Mouse (Mus musculus) midbrain, embryonic 12.5 days (tissue): ENCODE measurements around the gene Shc3. TPM values are rescaled to one million over a fixed set of nuclear protein-coding genes. Genes with fewer than 3 reads are reported as not detected.

Experiments used
- ATAC-seq: fragments of 200-750 bp; cut with Nextera tagmentation; 2 replicates; pipeline ENCODE4 v1.8.0; 2017; ENCODE audit warnings: low read depth, moderate TSS enrichment, moderate library complexity; ENCODE audit not compliant: low FRiP score
- H3K27ac ChIP-seq: fragments of 300-500 bp; sonication (generic); replicated peaks from 2 replicates; pipeline ENCODE4 v1.5.1; 2016; ENCODE audit warnings: mild to moderate bottlenecking
- H3K27me3 ChIP-seq: fragments of 300-500 bp; sonication (generic); 2 replicates; pipeline ENCODE4 v1.6.1; 2016; ENCODE audit warnings: mild to moderate bottlenecking
- H3K36me3 ChIP-seq: fragments of 300-500 bp; sonication (generic); 2 replicates; pipeline ENCODE4 v1.6.1; 2016
- H3K4me1 ChIP-seq: fragments of 300-500 bp; sonication (generic); 2 replicates; pipeline ENCODE4 v1.6.1; 2016
- H3K4me2 ChIP-seq: fragments of 300-500 bp; sonication (generic); replicated peaks from 2 replicates; pipeline ENCODE4 v1.6.1; 2016; ENCODE audit warnings: mild to moderate bottlenecking, moderate library complexity
- H3K4me3 ChIP-seq: fragments of 300-500 bp; sonication (generic); 2 replicates; pipeline ENCODE4 v1.5.1; 2016; ENCODE audit warnings: mild to moderate bottlenecking
- H3K9ac ChIP-seq: fragments of 300-500 bp; sonication (generic); replicated peaks from 2 replicates; pipeline ENCODE4 v1.6.1; 2016; ENCODE audit warnings: mild to moderate bottlenecking, moderate library complexity
- H3K9me3 ChIP-seq: fragments of 300-500 bp; sonication (generic); 2 replicates; pipeline ENCODE4 v1.6.1; 2016; ENCODE audit warnings: mild to moderate bottlenecking
- WGBS: fragments of 180-500 bp; shearing (Covaris S2); methylation state at CpG from one replicate; pipeline ENCODE4 v1.1.7; 2016; 5-methylcytosine and 5-hydroxymethylcytosine counted together
- polyA plus RNA-seq: library from polyadenylated mRNA; unstranded; fragments of >200 nt; fragmentation: Nextera tagmentation; extraction: Ambion mirVana; gene quantifications from 2 replicates; pipeline ENCODE4 v1.2.1, GENCODE M21; 2016

Gene Shc3
- polyA plus RNA-seq, 1 experiment from 2014 or later, result 7.9 TPM

DNA sequence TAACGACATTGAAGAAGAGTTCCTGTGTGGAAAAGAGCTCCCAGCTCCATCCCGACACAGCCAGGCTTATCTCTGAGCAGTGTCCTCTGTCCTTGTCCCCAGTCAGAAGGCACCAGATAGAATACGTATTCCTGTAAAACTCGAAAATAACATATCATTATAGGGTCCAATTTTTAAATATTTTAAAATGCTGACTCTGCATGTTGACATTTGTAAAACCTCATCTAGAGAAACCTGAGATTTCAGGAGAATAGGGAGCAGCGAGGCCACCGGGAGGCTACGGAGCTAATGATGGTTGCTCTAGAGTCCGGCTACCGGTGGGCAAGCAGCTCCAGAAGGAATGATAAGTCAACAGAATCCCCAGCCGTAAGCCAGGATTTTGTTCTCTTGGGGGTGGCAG is 92.2 kb downstream of the Shc3 start:
- ATAC-seq, result no peak
- Histone ChIP-seq H3K27ac (no peak overlapping the region), H3K9me3 (no peaks in the 10 kb centered on the region), H3K4me1 (no peaks in the 10 kb centered on the region), H3K36me3 (no peaks in the 10 kb centered on the region), H3K4me2 (no peak overlapping the region), H3K27me3 (no peaks in the 10 kb centered on the region), H3K4me3 (no peak overlapping the region), H3K9ac (no peak overlapping the region)
- WGBS, result 88% methylated on average over 10 of the region's 10 CpGs

DNA sequence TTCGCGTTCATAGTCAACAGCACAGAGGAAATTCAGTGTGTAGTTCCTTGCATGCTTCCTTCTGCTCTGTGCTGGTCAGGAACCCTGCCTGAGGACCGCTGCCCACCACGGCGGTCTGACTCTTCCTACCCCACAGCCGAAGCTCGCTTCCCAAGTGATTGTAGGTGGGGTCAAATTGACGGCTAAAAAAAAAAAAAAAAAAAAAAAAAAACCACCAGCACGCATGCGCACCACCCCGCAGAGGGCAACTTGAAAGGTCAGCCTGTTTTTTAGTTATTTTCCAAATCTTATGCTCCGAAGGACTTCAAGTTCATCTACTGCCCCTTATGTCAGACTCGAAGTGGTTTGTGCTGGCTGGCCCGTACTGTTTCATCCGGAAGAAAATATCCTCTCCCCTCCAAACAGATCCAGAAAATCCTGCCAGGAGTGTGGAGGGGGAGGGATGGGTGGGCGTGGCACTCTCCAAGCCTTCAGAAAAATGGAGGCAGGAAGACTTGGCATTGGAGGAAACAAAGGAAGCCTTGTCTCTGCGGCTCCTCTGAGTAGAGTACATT is 100.4 kb downstream of the Shc3 start:
- Histone ChIP-seq H3K9ac (no peak overlapping the region), H3K4me3 (no peak overlapping the region), H3K9me3 (no peaks in the 10 kb centered on the region), H3K27me3 (no peaks in the 10 kb centered on the region; the same call in 1 of the 2 replicates), H3K4me1 (no peaks in the 10 kb centered on the region), H3K36me3 (no peaks in the 10 kb centered on the region), H3K27ac (no peak overlapping the region), H3K4me2 (no peak overlapping the region)
- ATAC-seq, result no peak
- WGBS, result 75% methylated on average over 17 of the region's 17 CpGs

- Histone ChIP-seq H3K27ac (no peak overlapping the region), H3K4me1 (no peaks in the 10 kb centered on the region), H3K9ac (no peak overlapping the region), H3K4me3 (no peak overlapping the region), H3K9me3 (no peaks in the 10 kb centered on the region), H3K27me3 (no peaks in the 10 kb centered on the region; the same call in 1 of the 2 replicates), H3K4me2 (no peak overlapping the region), H3K36me3 (no peaks in the 10 kb centered on the region)
- no peak for ATAC-seq
- 77% methylated on average over 14 of the region's 14 CpGs for WGBS
Measured at GRCm38 (mm10) chr13:51466117-51466841, 102.9 kb downstream of the Shc3 start.

GRCm38 (mm10) chr13:51464294-51464693 is 104.9 kb downstream of the Shc3 start:
- Histone ChIP-seq H3K27ac (no peak overlapping the region), H3K4me3 (no peak overlapping the region), H3K9ac (no peak overlapping the region), H3K27me3 (no peaks in the 10 kb centered on the region), H3K4me2 (no peak overlapping the region), H3K9me3 (no peaks in the 10 kb centered on the region), H3K4me1 (no peaks in the 10 kb centered on the region), H3K36me3 (no peaks in the 10 kb centered on the region; the same call in 1 of the 2 replicates)
- 75% methylated on average over 4 of the region's 4 CpGs for WGBS
- ATAC-seq, result no peak

DNA sequence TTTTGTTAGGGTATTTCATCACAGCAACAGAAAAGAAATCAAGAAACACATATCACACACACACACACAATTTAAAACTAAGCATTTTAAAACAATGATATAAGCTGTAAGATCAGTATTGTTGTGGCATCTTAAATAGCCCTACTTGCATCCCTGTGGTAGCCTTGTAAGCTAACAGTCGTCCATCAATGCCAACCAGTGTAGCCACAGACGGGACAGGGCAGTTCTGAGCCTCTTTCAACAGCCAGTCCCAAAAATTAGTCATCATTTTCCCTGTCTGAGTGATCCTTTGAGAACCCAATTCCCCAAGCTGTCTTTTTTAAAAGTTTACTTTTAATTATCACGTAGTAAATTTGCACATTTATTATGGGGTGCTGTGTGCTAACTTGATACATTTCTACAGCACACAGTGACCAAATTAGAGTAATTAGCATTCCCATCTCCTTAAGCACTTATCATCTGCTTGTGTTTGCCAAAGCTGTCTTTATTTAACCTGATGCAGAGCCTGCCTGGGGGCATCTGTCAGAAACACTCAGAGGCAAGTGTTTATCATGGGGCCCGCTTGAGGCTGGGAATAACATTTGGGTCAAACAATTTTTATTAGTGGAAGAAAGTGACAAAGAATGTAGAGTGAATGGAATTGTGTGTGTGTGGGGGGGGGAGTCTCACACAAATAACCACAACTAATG is 112.9 kb downstream of the Shc3 start:
- Histone ChIP-seq H3K27ac (no peak overlapping the region), H3K9ac (no peak overlapping the region), H3K27me3 (no peaks in the 10 kb centered on the region), H3K4me1 (no peaks in the 10 kb centered on the region), H3K9me3 (no peaks in the 10 kb centered on the region), H3K36me3 (no peaks in the 10 kb centered on the region; the same call in 1 of the 2 replicates), H3K4me3 (no peak overlapping the region), H3K4me2 (no peak overlapping the region)
- WGBS, result 59% methylated on average over 4 of the region's 4 CpGs
- no peak for ATAC-seq

DNA sequence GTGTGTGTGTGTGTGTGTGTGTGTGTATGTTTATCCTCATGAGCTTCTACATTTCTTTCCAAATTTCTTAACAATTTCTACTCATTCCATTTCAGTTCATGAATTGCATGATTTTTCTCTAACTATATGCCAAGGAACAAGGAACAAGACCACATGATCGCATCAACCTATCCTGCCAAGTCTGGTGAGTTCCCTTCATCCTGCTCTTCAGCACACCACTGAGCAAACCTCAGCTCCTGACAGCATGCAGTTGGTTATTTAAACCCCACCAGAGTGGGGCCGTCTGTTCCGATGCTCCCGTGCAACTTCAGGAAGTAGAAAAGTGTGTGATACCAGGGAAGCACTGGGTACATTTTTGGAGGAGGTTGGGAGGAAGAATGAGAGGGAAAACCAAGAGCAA is 122.7 kb downstream of the Shc3 start:
- ATAC-seq, result no peak
- H3K4me1 ChIP-seq, result no peaks in the 10 kb centered on the region
- no peak overlapping the region for H3K4me2 ChIP-seq
- H3K27ac ChIP-seq, result no peak overlapping the region
- H3K9ac ChIP-seq, result no peak overlapping the region
- H3K4me3 ChIP-seq, result no peak overlapping the region
- 0 out of 2 replicates have a peak, but pooled peaks cover 6% of the 10 kb centered on the region for H3K36me3 ChIP-seq
- 78% methylated on average over 4 of the region's 4 CpGs for WGBS
- H3K27me3 ChIP-seq, result no peaks in the 10 kb centered on the region
- no peaks in the 10 kb centered on the region for H3K9me3 ChIP-seq

- Histone ChIP-seq H3K4me1 (no peaks in the 10 kb centered on the region), H3K27me3 (no peaks in the 10 kb centered on the region), H3K4me3 (no peak overlapping the region), H3K36me3 (peaks cover 6% of the 10 kb centered on the region; the same call in 1 of the 2 replicates), H3K9me3 (no peaks in the 10 kb centered on the region), H3K9ac (no peak overlapping the region), H3K4me2 (no peak overlapping the region), H3K27ac (no peak overlapping the region)
- 87% methylated on average over 8 of the region's 8 CpGs for WGBS
- ATAC-seq, result no peak
Measured at GRCm38 (mm10) chr13:51442922-51443321, 126.3 kb downstream of the Shc3 start.

DNA sequence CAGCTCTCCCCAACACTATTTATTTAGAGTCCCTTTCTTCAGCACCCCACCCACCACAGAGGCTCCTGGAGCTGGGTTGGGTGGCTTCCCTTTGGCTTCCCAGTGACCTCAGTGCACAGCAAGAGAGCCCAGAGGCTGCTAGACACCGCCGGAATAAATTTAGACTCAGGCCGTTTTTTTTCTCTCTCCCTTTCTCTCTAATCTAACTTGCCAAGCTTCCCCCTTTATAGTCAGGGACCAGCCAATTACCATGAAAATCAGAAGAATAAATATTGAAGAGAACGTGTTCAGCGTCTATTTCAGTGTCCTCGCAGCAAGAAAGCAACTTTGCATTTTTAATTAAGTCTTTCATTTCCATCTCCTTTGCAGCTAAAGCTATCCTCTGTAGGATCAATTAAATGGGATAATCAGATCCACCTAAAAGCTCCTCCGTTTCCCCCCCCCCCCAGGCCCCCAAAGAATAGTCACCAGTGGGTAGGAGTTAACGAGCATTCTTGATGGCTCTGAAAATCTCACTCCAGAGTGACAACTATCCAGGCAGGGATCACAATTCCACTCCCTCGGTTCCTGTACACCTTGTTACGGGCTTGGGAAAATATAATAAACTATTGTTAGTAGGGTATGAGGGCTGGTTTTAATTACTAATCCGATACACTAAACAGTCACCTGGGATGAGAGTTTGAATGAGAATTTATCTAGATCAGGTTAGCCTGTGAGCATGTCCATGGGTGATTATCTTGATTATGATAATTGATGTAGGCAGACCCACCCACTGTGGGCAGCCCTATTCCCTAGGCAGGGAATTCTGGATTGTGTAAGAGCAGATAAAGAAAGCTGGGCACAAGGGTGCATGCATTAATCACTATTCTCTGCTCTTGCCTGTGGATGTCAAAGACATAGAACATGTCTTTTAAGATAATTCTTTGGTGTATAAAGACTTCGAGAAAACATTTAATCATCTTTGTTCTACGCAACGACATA is 131.8 kb downstream of the Shc3 start:
- Histone ChIP-seq H3K4me3 (no peak overlapping the region), H3K27me3 (no peaks in the 10 kb centered on the region), H3K9ac (no peak overlapping the region), H3K36me3 (peaks cover 1% of the 10 kb centered on the region; the same call in 1 of the 2 replicates), H3K27ac (peak overlapping the region; percentile 49; the same call in 1 of the 2 replicates), H3K9me3 (no peaks in the 10 kb centered on the region), H3K4me1 (peaks cover 8% of the 10 kb centered on the region), H3K4me2 (no peak overlapping the region)
- 51% methylated on average over 14 of the region's 14 CpGs for WGBS
- ATAC-seq, result peak; percentile 58

- no peak for ATAC-seq
- no peaks in the 10 kb centered on the region; the same call in 1 of the 2 replicates for H3K36me3 ChIP-seq
- 85% methylated on average over 2 of the region's 2 CpGs for WGBS
- H3K4me1 ChIP-seq, result peaks cover 8% of the 10 kb centered on the region
- no peak overlapping the region for H3K27ac ChIP-seq
- H3K9me3 ChIP-seq, result no peaks in the 10 kb centered on the region
- H3K9ac ChIP-seq, result no peak overlapping the region
- no peaks in the 10 kb centered on the region for H3K27me3 ChIP-seq
- H3K4me2 ChIP-seq, result no peak overlapping the region
- no peak overlapping the region for H3K4me3 ChIP-seq
Measured at GRCm38 (mm10) chr13:51435146-51435545, 134.1 kb downstream of the Shc3 start.

- no peak overlapping the region for H3K9ac ChIP-seq
- H3K27ac ChIP-seq, result no peak overlapping the region
- WGBS, result 80% methylated on average over 2 of the region's 2 CpGs
- no peaks in the 10 kb centered on the region for H3K27me3 ChIP-seq
- H3K9me3 ChIP-seq, result no peaks in the 10 kb centered on the region
- no peaks in the 10 kb centered on the region; the same call in 1 of the 2 replicates for H3K36me3 ChIP-seq
- H3K4me1 ChIP-seq, result peaks cover 8% of the 10 kb centered on the region
- no peak overlapping the region for H3K4me3 ChIP-seq
- ATAC-seq, result no peak
- H3K4me2 ChIP-seq, result no peak overlapping the region
Measured at GRCm38 (mm10) chr13:51434460-51434859, 134.8 kb downstream of the Shc3 start.

- H3K36me3 ChIP-seq, result no peaks in the 10 kb centered on the region
- no peaks in the 10 kb centered on the region for H3K9me3 ChIP-seq
- H3K4me1 ChIP-seq, result peaks cover 8% of the 10 kb centered on the region
- ATAC-seq, result no peak
- H3K27me3 ChIP-seq, result no peaks in the 10 kb centered on the region
- WGBS, result 53% methylated on average over 3 of the region's 3 CpGs
- no peak overlapping the region for H3K4me2 ChIP-seq
- H3K4me3 ChIP-seq, result no peak overlapping the region
- no peak overlapping the region for H3K9ac ChIP-seq
- no peak overlapping the region for H3K27ac ChIP-seq
Measured at GRCm38 (mm10) chr13:51433371-51433770, 135.8 kb downstream of the Shc3 start.
